Mouse (Mus musculus) MEL (cell line): ENCODE results near the gene Zfp771. TPM values are rescaled to one million over a fixed set of nuclear protein-coding genes. Genes with fewer than 3 reads are reported as not detected.

Experiments
- DNase-seq: peaks from one replicate; pipeline ENCODE4 v3.0.0; 2011; ENCODE audit warnings: low read depth, low spot score
- H3K27ac ChIP-seq: 2 replicates; pipeline ENCODE4 v1.5.1; 2012; ENCODE audit warnings: low read depth, mild to moderate bottlenecking, control low read depth, low read length, moderate library complexity; ENCODE audit not compliant: control insufficient read depth
- H3K27me3 ChIP-seq, 2 experiments: fragments of 150-350 bp in 1 of 2; sonication (generic) in 1 of 2; 2 replicates each; pipeline ENCODE4 v1.6.1; 2012; ENCODE audit warnings: low read length in 2 of 2, mild to moderate bottlenecking in 2 of 2, improper control_type of control experiment in 1 of 2, moderate library complexity in 1 of 2; ENCODE audit not compliant: insufficient read depth in 2 of 2, control insufficient read depth in 1 of 2
- H3K36me3 ChIP-seq, 2 experiments: 2 replicates each; pipeline ENCODE4 v1.6.1; 2012 to 2014; ENCODE audit warnings: low read length in 2 of 2, improper control_type of control experiment in 1 of 2, inconsistent platforms in 1 of 2, mild to moderate bottlenecking in 1 of 2; ENCODE audit not compliant: insufficient read depth in 2 of 2, control insufficient read depth in 1 of 2
- H3K4me1 ChIP-seq, 2 experiments: fragments of 150-350 bp in 1 of 2; sonication (generic) in 1 of 2; 2 replicates each; pipeline ENCODE4 v1.6.1; 2012; ENCODE audit warnings: low read length in 2 of 2, improper control_type of control experiment in 1 of 2, mild to moderate bottlenecking in 1 of 2; ENCODE audit not compliant: insufficient read depth in 2 of 2, control insufficient read depth in 1 of 2
- H3K4me3 ChIP-seq, 2 experiments: fragments of 150-350 bp in 1 of 2; sonication (generic) in 1 of 2; 2 replicates each; pipeline ENCODE4 v1.5.1; 2012; ENCODE audit warnings: low read depth in 2 of 2, low read length in 2 of 2, mild to moderate bottlenecking in 2 of 2, moderate library complexity in 2 of 2, control low read depth in 1 of 2, improper control_type of control experiment in 1 of 2; ENCODE audit not compliant: control insufficient read depth in 1 of 2, insufficient read depth in 1 of 2
- H3K79me2 ChIP-seq: 2 replicates; pipeline ENCODE4 v1.6.1; 2012; ENCODE audit warnings: mild to moderate bottlenecking, low read length, moderate library complexity; ENCODE audit not compliant: control insufficient read depth, poor library complexity, insufficient read depth
- H3K9ac ChIP-seq: 2 replicates; pipeline ENCODE4 v1.6.1; 2012; ENCODE audit warnings: low read depth, mild to moderate bottlenecking, control low read depth, low read length, moderate library complexity; ENCODE audit not compliant: control insufficient read depth, poor library complexity, severe bottlenecking
- H3K9me3 ChIP-seq: fragments of 150-350 bp; sonication (generic); replicated peaks from 2 replicates; pipeline ENCODE4 v1.6.1; 2012; ENCODE audit warnings: mild to moderate bottlenecking, low read length, improper control_type of control experiment, moderate library complexity; ENCODE audit not compliant: insufficient read depth
- E2F4 ChIP-seq: IDR thresholded peaks from 2 replicates; pipeline ENCODE4 v1.6.1; 2011; ENCODE audit warnings: low read depth, low read length, improper control_type of control experiment, borderline replicate concordance
- EP300 ChIP-seq, 2 experiments: IDR thresholded peaks; 2 replicates each; pipeline ENCODE4 v1.6.1; 2011; ENCODE audit warnings: improper control_type of control experiment in 2 of 2, low read length in 2 of 2, low read depth in 1 of 2, mild to moderate bottlenecking in 1 of 2
- ETS1 ChIP-seq: IDR thresholded peaks from 2 replicates; pipeline ENCODE4 v1.6.1; 2012; ENCODE audit warnings: low read depth, mild to moderate bottlenecking, inconsistent platforms, low read length, improper control_type of control experiment, moderate library complexity
- GABPA ChIP-seq: IDR thresholded peaks from 2 replicates; pipeline ENCODE4 v1.6.1; 2012; ENCODE audit warnings: low read depth, mild to moderate bottlenecking, inconsistent platforms, low read length, improper control_type of control experiment, moderate library complexity
- GATA1 ChIP-seq: IDR thresholded peaks from 2 replicates; pipeline ENCODE4 v1.6.1; 2011; ENCODE audit warnings: low read depth, low read length, improper control_type of control experiment
- HCFC1 ChIP-seq: IDR thresholded peaks from 2 replicates; pipeline ENCODE4 v1.6.1; 2012; ENCODE audit warnings: low read depth, mild to moderate bottlenecking, inconsistent platforms, low read length, improper control_type of control experiment, moderate library complexity
- KAT2A ChIP-seq: conservative IDR thresholded peaks from 2 replicates; pipeline ENCODE4 v1.6.1; 2012; ENCODE audit warnings: low read depth, low read length, improper control_type of control experiment, inconsistent platforms
- MAFK ChIP-seq: IDR thresholded peaks from 2 replicates; pipeline ENCODE4 v1.6.1; 2011; ENCODE audit warnings: low read depth, mild to moderate bottlenecking, low read length, improper control_type of control experiment, borderline replicate concordance
- MEF2A ChIP-seq: IDR thresholded peaks from 2 replicates; pipeline ENCODE4 v1.6.1; 2014; ENCODE audit warnings: low read depth, mild to moderate bottlenecking, inconsistent platforms, low read length, improper control_type of control experiment; ENCODE audit not compliant: poor library complexity, insufficient replicate concordance, severe bottlenecking; ENCODE audit errors: extremely low read depth
- SIN3A ChIP-seq: IDR thresholded peaks from 2 replicates; pipeline ENCODE4 v1.6.1; 2012; ENCODE audit warnings: low read length, improper control_type of control experiment, inconsistent platforms
- TBP ChIP-seq: IDR thresholded peaks from 2 replicates; pipeline ENCODE4 v1.8.0; 2011; ENCODE audit warnings: low read depth, low read length, improper control_type of control experiment
- ZKSCAN1 ChIP-seq: IDR thresholded peaks from 2 replicates; pipeline ENCODE4 v1.6.1; 2012; ENCODE audit warnings: low read depth, mild to moderate bottlenecking, inconsistent platforms, low read length, improper control_type of control experiment, moderate library complexity
- polyA plus RNA-seq, 2 experiments: library from polyadenylated mRNA; stranded (reverse) in 1 of 2; unstranded in 1 of 2; fragments of >175 nt in 1 of 2; fragments of >200 nt in 1 of 2; gene quantifications; 2 replicates each; pipeline versions ENCODE4 v1.2.1 to v1.2.4; 2012; ENCODE audit warnings: low replicate concordance in 2 of 2, low read depth in 1 of 2; ENCODE audit not compliant: insufficient read length in 2 of 2, insufficient read depth in 1 of 2, missing spikeins in 1 of 2
- total RNA-seq: library from RNA; depleted of rRNA; stranded (reverse); fragments of 300-350 nt; gene quantifications from 2 replicates; pipeline ENCODE4 v1.2.3, GENCODE M21; 2012

Gene Zfp771
- total and polyA plus RNA-seq, 3 experiments, result 33.4 to 58.3 TPM; not detected in 1

GRCm38 (mm10) chr7:127289306-127289705, 45.2 kb downstream of the Zfp771 start:
- TF ChIP-seq KAT2A, result no peak
- no peak for TF ChIP-seq MEF2A
- TF ChIP-seq MAFK, result no peak
- TF ChIP-seq E2F4, result no peak
- TF ChIP-seq, all 39 proteins: peak for 0
- Histone ChIP-seq H3K4me3 (no peak overlapping the region), H3K4me1 (peaks cover 5 to 29% of the 10 kb centered on the region in 2 experiments), H3K36me3 (peaks cover 0 to 18% of the 10 kb centered on the region in 2 experiments; a peak in 2 of 4 replicates), H3K79me2 (no peaks in the 10 kb centered on the region), H3K27ac (no peak overlapping the region), H3K9me3 (no peaks in the 10 kb centered on the region), H3K9ac (no peak overlapping the region), H3K27me3 (no peaks in the 10 kb centered on the region)
- no peak for DNase-seq

- Histone ChIP-seq H3K27ac (no peak overlapping the region), H3K27me3 (no peaks in the 10 kb centered on the region), H3K9ac (no peak overlapping the region), H3K4me1 (peaks cover 5 to 26% of the 10 kb centered on the region in 2 experiments), H3K79me2 (no peaks in the 10 kb centered on the region), H3K4me3 (no peak overlapping the region), H3K36me3 (peaks cover 0 to 16% of the 10 kb centered on the region in 2 experiments; a peak in 2 of 4 replicates), H3K9me3 (no peaks in the 10 kb centered on the region)
- TF ChIP-seq TBP, result no peak
- no peak for DNase-seq
Observed at GRCm38 (mm10) chr7:127290142-127290541, 46.1 kb downstream of the Zfp771 start.

GRCm38 (mm10) chr7:127296098-127296497, 52.0 kb downstream of the Zfp771 start, which contains the start of gene Itgal:
Gene Itgal (plus strand): TSS chr7:127296260.
- TF ChIP-seq ETS1 (peak; percentile 39; the same call in 1 of the 2 replicates), HCFC1 (no peak), ZKSCAN1 (no peak), EP300 (IDR thresholded peaks at IDR 0.05; ENCODE audit: low read depth in 1 of 2, low read length in 2 of 2) (peak in 1 of 2 experiments; percentile 34; a peak in 1 of 4 replicates), GABPA (no peak), SIN3A (peak; percentile 30; the same call in 1 of the 2 replicates), GATA1 (no peak), KAT2A (no peak)
- TF ChIP-seq, all 39 proteins: peak for 3
- H3K9me3 ChIP-seq, result no peaks in the 10 kb centered on the region
- peaks cover 0 to 4% of the 10 kb centered on the region in 2 experiments; a peak in 1 of 4 replicates for H3K36me3 ChIP-seq
- H3K27me3 ChIP-seq, result no peaks in the 10 kb centered on the region
- H3K27ac ChIP-seq, result peak within 1 kb of the TSS; percentile 67
- peak; percentile 69 for DNase-seq
- peaks cover 0 to 8% of the 10 kb centered on the region in 2 experiments; a peak in 3 of 4 replicates for H3K4me1 ChIP-seq
- H3K9ac ChIP-seq, result peak within 1 kb of the TSS; percentile 61
- no peaks in the 10 kb centered on the region; the same call in 1 of the 2 replicates for H3K79me2 ChIP-seq
- H3K4me3 ChIP-seq, result peak within 1 kb of the TSS; percentile 52 to 62
